Mouse (Mus musculus) CH12.LX (cell line): ENCODE results near the gene Yeats2.

Source experiments
- BHLHE40 ChIP-seq: IDR thresholded peaks from 2 replicates; pipeline ENCODE4 v1.6.1; 2011; ENCODE audit warnings: mild to moderate bottlenecking, low read depth, low read length, improper control_type of control experiment
- CTCF ChIP-seq, 2 experiments: IDR thresholded peaks in 1 of 2; conservative IDR thresholded peaks in 1 of 2; 2 replicates each; pipeline ENCODE4 v1.5.1; 2011 to 2012; ENCODE audit warnings: low read depth in 2 of 2, low read length in 2 of 2, improper control_type of control experiment in 1 of 2, inconsistent platforms in 1 of 2, mild to moderate bottlenecking in 1 of 2, moderate library complexity in 1 of 2
- EP300 ChIP-seq: IDR thresholded peaks from 2 replicates; pipeline ENCODE4 v1.6.1; 2011; ENCODE audit warnings: low read length, improper control_type of control experiment
- ETS1 ChIP-seq: conservative IDR thresholded peaks from 2 replicates; pipeline ENCODE4 v1.6.1; 2012; ENCODE audit warnings: low read depth, mild to moderate bottlenecking, inconsistent platforms, low read length, improper control_type of control experiment, moderate library complexity
- GABPA ChIP-seq: IDR thresholded peaks from 2 replicates; pipeline ENCODE4 v1.6.1; 2012; ENCODE audit warnings: low read depth, low read length, improper control_type of control experiment, inconsistent platforms; ENCODE audit not compliant: insufficient replicate concordance
- MAX ChIP-seq: IDR thresholded peaks from 2 replicates; pipeline ENCODE4 v1.6.1; 2011; ENCODE audit warnings: low read length, improper control_type of control experiment
- NELFE ChIP-seq: IDR thresholded peaks from 2 replicates; pipeline ENCODE4 v1.6.1; 2011; ENCODE audit warnings: low read depth, low read length, improper control_type of control experiment
- POLR2A ChIP-seq: IDR thresholded peaks from 2 replicates; pipeline ENCODE4 v1.6.1; 2011; ENCODE audit warnings: low read depth, mild to moderate bottlenecking, improper control_type of control experiment, low read length
- RAD21 ChIP-seq: IDR thresholded peaks from 2 replicates; pipeline ENCODE4 v1.6.1; 2011; ENCODE audit warnings: low read depth, mild to moderate bottlenecking, low read length, improper control_type of control experiment, moderate library complexity
- SMC3 ChIP-seq: IDR thresholded peaks from 2 replicates; pipeline ENCODE4 v1.6.1; 2011; ENCODE audit warnings: low read depth, low read length, improper control_type of control experiment
- TCF12 ChIP-seq: IDR thresholded peaks from 2 replicates; pipeline ENCODE4 v1.6.1; 2014; ENCODE audit warnings: low read depth, mild to moderate bottlenecking, inconsistent platforms, low read length, improper control_type of control experiment
- UBTF ChIP-seq: IDR thresholded peaks from 2 replicates; pipeline ENCODE4 v1.6.1; 2012; ENCODE audit warnings: low read depth, mild to moderate bottlenecking, inconsistent platforms, low read length, improper control_type of control experiment, moderate library complexity
- ZKSCAN1 ChIP-seq: IDR thresholded peaks from 2 replicates; pipeline ENCODE4 v1.6.1; 2012; ENCODE audit warnings: low read depth, inconsistent platforms, low read length, improper control_type of control experiment, borderline replicate concordance

GRCm38 (mm10) chr16:20196962-20197361 lies 56.1 kb downstream of the Yeats2 start:
- TF ChIP-seq NELFE (no peak), CTCF (conservative IDR thresholded peaks at IDR 0.05 in 1 of 2, IDR thresholded peaks at IDR 0.05 in 1 of 2; ENCODE audit: low read depth in 2 of 2, low read length in 2 of 2) (no peak), POLR2A (no peak), ZKSCAN1 (no peak), GABPA (no peak), SMC3 (no peak), TCF12 (no peak), MAX (no peak), RAD21 (no peak), BHLHE40 (no peak), UBTF (no peak), ETS1 (no peak), EP300 (no peak)
